Mouse (Mus musculus) large intestine, adult 2 months (tissue): ENCODE measurements at regions not wholly inside any gene's neighbourhood (a gene's known extent, or its start where the extent isn't known, plus 50 kb on each side); places are given as distances from the start of the nearest gene placed in this dataset.

Source experiments
- DNase-seq: peaks from one replicate; pipeline ENCODE4 v3.0.0-alpha.2; 2012; ENCODE audit warnings: low read depth, low spot score
- WGBS: fragments of 180-500 bp; shearing (Covaris S2); methylation state at CpG from one replicate; pipeline ENCODE4 v1.1.7; 2018; 5-methylcytosine and 5-hydroxymethylcytosine counted together

GRCm38 (mm10) chr15:60390336-60390735 is 373.9 kb upstream of the 4933412E24Rik start:
- DNase-seq = no peak
- 73% methylated on average over 1 of the region's 1 CpGs for WGBS

GRCm38 (mm10) chr15:60387962-60388361 is 371.5 kb upstream of the 4933412E24Rik start:
- DNase-seq = no peak

More at GRCm38 (mm10) chr15:60387962-60388361, 371.5 kb upstream of the 4933412E24Rik start:
- WGBS = 65% methylated on average over 2 of the region's 2 CpGs
